9 mouse cellular contexts compared by ENCODE assay signal in genomic region chr10:99284918-99285317, GRCm38 (mm10). TPM values are rescaled to one million over a fixed set of nuclear protein-coding genes. Genes with fewer than 3 reads are reported as not detected.
DNase-seq lines count a peak whose midpoint lies in the region; ATAC-seq and TF ChIP-seq lines count a peak whose summit lies in the region.
"Had no signal": no experiment of that assay in that cellular context is flagged by ENCODE, and none has a peak within 500 bp of the region (broad histone marks: within the 10 kb centered on the region; RNA-seq: fewer than 3 reads in every experiment).

No protein-coding gene starts in this region.

- TF ChIP-seq POLR2A in heart, adult 2 months (IDR thresholded peaks at IDR 0.05; ENCODE audit: insufficient read depth, low read depth, low read length) = no peak
- no peak for TF ChIP-seq POLR2A in lung, adult 2 months (IDR thresholded peaks at IDR 0.05; ENCODE audit: borderline replicate concordance, extremely low read depth, low read depth, low read length)

- peak overlapping the region; percentile 82 for H3K27ac ChIP-seq in heart, embryonic 15.5 days
- H3K27ac ChIP-seq in heart, adult 2 months = no peak overlapping the region
- H3K27ac ChIP-seq in liver, embryonic 12.5 days = peak overlapping the region; percentile 22; the same call in 1 of the 2 replicates
- H3K27ac ChIP-seq: hindbrain, embryonic 15.5 days had no signal

- TF ChIP-seq CTCF in heart, adult 2 months (IDR thresholded peaks at IDR 0.05) = no peak
- TF ChIP-seq CTCF in lung, adult 2 months (IDR thresholded peaks at IDR 0.05; ENCODE audit: insufficient read depth, low read length) = no peak

- WGBS in heart, embryonic 15.5 days = 17% methylated on average over 9 of the region's 9 CpGs
- 51% methylated on average over 9 of the region's 9 CpGs for WGBS in heart, adult 2 months
- 23% methylated on average over 9 of the region's 9 CpGs for WGBS in liver, embryonic 12.5 days (ENCODE audit: insufficient replicate concordance)
- 80% methylated on average over 9 of the region's 9 CpGs for WGBS in lung, adult 2 months

- no peak for DNase-seq in heart, adult 2 months
- DNase-seq in right cerebral cortex, adult 18-20 months = peak; percentile 85
- DNase-seq in right cerebral cortex, postnatal 4 days = no peak
- DNase-seq in embryo, embryonic 9.5 days (ENCODE audit: extremely low spot score) = no peak
- DNase-seq in lung, adult 2 months = no peak
- DNase-seq in spleen, adult 18-20 months = no peak

- H3K4me2 ChIP-seq in heart, embryonic 15.5 days = peak overlapping the region; percentile 48
- peak overlapping the region; percentile 42 for H3K4me2 ChIP-seq in liver, embryonic 12.5 days
- H3K4me2 ChIP-seq: hindbrain, embryonic 15.5 days had no signal

- no peaks in the 10 kb centered on the region for H3K9me3 ChIP-seq in heart, embryonic 15.5 days (replicated peaks)
- no peaks in the 10 kb centered on the region for H3K9me3 ChIP-seq in liver, embryonic 12.5 days (replicated peaks)
- H3K9me3 ChIP-seq: hindbrain, embryonic 15.5 days had no signal

- H3K79me2 ChIP-seq in heart, adult 2 months (replicated peaks; ENCODE audit: control insufficient read depth, insufficient read depth, low read length) = no peaks in the 10 kb centered on the region

- H3K9ac ChIP-seq in heart, embryonic 15.5 days = peak overlapping the region; percentile 31; the same call in 1 of the 2 replicates
- H3K9ac ChIP-seq in heart, adult 2 months (ENCODE audit: low read depth, low read length) = no peak overlapping the region
- H3K9ac ChIP-seq in liver, embryonic 12.5 days = no peak overlapping the region
- H3K9ac ChIP-seq: hindbrain, embryonic 15.5 days had no signal

- H3K36me3 ChIP-seq in heart, embryonic 15.5 days = no peaks in the 10 kb centered on the region
- H3K36me3 ChIP-seq in heart, adult 2 months (ENCODE audit: control insufficient read depth, insufficient read depth, low read length) = peaks cover 3% of the 10 kb centered on the region
- H3K36me3 ChIP-seq in liver, embryonic 12.5 days = no peaks in the 10 kb centered on the region
- H3K36me3 ChIP-seq: hindbrain, embryonic 15.5 days had no signal

- TF ChIP-seq EP300 in heart, adult 2 months (IDR thresholded peaks at IDR 0.05; ENCODE audit: insufficient read depth, low read depth, low read length) = no peak

- peak overlapping the region; percentile 22; the same call in 1 of the 2 replicates for H3K4me3 ChIP-seq in heart, embryonic 15.5 days
- no peak overlapping the region for H3K4me3 ChIP-seq in heart, adult 2 months
- no peak overlapping the region for H3K4me3 ChIP-seq in liver, embryonic 12.5 days
- H3K4me3 ChIP-seq in lung, adult 2 months (replicated peaks; ENCODE audit: extremely low read depth, low read depth, low read length) = no peak overlapping the region
- H3K4me3 ChIP-seq: hindbrain, embryonic 15.5 days had no signal

- intact Hi-C loops in heart, adult 2 months (cut with DNase I) = loop anchor here (5.0 kb wide), 2 partner anchors 42 to 172 kb away; no protein-coding TSS in a partner anchor

- ATAC-seq in heart, embryonic 15.5 days (replicated peaks; ENCODE audit: insufficient number of reproducible peaks, insufficient read depth, low FRiP score, low read depth) = 0 out of 2 replicates have a peak, but pooled peaks have one; percentile 33
- ATAC-seq in liver, embryonic 12.5 days = no peak; the same call in 1 of the 2 replicates

- peaks cover 40% of the 10 kb centered on the region for H3K4me1 ChIP-seq in heart, embryonic 15.5 days (replicated peaks)
- peaks cover 7% of the 10 kb centered on the region for H3K4me1 ChIP-seq in heart, adult 2 months (ENCODE audit: control insufficient read depth, insufficient read depth, low read length)
- H3K4me1 ChIP-seq in liver, embryonic 12.5 days = peaks cover 14% of the 10 kb centered on the region
- H3K4me1 ChIP-seq in lung, adult 2 months (ENCODE audit: control insufficient read depth, insufficient read depth, low read length) = peaks cover 4% of the 10 kb centered on the region

- no peaks in the 10 kb centered on the region for H3K27me3 ChIP-seq in heart, embryonic 15.5 days
- H3K27me3 ChIP-seq in heart, adult 2 months (ENCODE audit: control insufficient read depth, insufficient read depth, low read length) = no peaks in the 10 kb centered on the region
- H3K27me3 ChIP-seq in liver, embryonic 12.5 days (replicated peaks) = no peaks in the 10 kb centered on the region; the same call in 1 of the 2 replicates
- H3K27me3 ChIP-seq: hindbrain, embryonic 15.5 days had no signal

RNA-seq across cellular contexts. Expression of gene Dusp6, which starts 21.9 kb away (rescaled TPM):
- 34.9 and 40.4 TPM in 2 replicates for polyA plus RNA-seq in heart, embryonic 15.5 days (2015; fragmentation: Nextera tagmentation; extraction: Ambion mirVana)
- total RNA-seq in heart, adult 2 months (2021) = 10 to 100 TPM; 15.8 to 21.4 TPM
- 24.8 and 25.6 TPM in 2 replicates for polyA plus RNA-seq in heart, adult 2 months (2012; rRNA removed)
- 17.9 and 18.7 TPM in 2 replicates for polyA plus RNA-seq in liver, embryonic 12.5 days (2016; fragmentation: Nextera tagmentation; extraction: Ambion mirVana)
- polyA plus RNA-seq in lung, adult 2 months (2012; rRNA removed) = 81.2 and 85.4 TPM in 2 replicates
